Mouse (Mus musculus): ENCODE data around the gene Trnau1ap. TPM values are rescaled to one million over a fixed set of nuclear protein-coding genes. Genes with fewer than 3 reads are reported as not detected.

Gene Trnau1ap
- polyA plus RNA-seq (2012; rRNA removed): 12.3 and 22.9 TPM in 2 replicates

DNA sequence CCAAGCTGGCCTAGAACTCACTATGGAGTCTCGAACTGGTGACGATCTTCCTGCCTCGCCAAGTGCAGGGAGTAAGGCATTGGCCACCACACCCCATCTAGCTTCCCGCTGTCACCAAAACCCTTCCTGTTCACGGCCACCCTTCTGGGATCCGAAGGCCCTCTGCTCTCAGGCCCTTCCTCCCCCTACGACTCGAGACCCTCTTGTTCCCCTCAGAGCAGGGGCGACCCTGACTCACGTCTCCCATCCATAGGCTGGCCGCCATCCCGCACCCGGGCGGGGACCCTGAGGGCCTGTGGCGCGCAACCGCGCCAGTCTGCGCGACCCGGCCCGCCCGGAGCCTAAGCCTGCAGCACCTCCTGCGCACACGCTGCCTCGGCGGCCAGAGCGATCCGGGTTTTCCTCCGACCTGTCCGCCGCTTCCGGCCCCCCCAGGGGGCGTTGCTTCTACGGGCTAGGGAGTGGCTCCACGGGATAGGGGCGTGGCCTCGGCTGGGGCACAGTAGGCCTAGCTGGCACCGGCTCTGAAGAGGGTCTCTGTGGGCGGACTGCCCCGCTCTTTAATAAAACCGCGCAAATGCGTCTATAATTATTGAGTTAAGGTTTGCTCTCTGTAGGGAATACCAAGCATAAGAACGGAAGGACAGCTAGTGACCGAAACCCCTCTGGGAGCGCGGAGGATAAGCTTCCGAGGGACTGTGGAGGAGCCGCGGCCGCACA lies at the start of gene Trnau1ap:
Trnau1ap (minus strand) TSS at position 424 of the 720 bp plus-strand sequence.
- DNase-seq (ENCODE audit: low spot score): peak; percentile 81

DNA sequence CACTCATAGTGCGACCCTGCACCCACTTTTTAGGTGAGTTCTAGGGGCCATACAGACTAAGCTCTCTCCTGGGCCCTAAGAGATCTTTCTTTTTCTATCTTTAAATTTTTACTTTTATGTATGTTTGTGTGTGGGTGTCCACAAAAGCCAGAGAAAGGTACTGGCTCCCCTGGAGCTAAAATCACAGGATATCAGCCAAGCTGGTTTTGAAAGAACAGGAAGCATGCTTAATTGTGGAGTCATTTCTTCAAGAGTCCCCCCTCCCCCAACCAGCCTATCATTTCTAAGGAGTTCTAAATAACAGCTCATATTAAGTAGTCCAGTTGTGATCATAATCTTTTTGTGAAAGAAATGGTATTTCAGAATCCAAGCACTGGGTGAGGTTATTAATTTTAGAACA lies 44.5 kb upstream of the Trnau1ap start:
- no peak for DNase-seq (ENCODE audit: low spot score)

DNA sequence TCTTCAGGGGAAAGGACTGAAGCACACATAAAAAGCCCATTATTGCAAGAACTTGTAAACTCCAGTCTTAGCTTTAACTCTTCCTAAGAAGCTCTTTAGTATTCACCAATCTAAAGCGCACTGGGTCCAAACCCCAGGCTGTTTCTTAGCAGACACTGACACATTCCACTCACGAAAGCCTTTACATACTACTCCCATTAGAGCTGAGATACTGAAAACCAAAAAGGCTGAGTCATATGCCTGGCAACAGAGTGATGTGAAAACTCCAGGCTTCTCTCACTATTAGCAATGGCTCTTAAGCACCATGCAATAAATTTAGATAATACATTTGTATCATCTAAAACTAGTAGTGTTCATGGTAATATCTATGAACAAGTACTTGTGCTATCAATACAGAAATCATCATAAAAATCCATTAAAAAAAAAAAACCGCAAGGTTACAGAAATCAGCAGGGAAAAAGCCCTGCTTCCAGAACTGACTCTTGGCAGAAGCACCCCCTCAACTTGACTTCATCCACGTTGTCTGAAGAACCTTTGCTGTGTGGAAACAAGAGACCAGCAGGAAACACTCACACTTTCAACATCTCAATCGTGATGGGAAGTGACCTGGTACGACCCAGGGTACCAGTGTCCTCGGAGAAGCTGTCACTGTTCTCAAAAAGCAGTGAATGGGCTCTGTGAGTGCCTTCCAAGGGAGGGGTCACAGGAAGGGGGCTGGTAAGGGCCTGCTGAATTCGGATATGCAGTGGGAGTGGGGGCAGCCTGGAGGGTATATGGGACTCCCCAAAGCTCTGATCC lies 40.8 kb upstream of the Trnau1ap start:
- no peak for DNase-seq (ENCODE audit: low spot score)

DNA sequence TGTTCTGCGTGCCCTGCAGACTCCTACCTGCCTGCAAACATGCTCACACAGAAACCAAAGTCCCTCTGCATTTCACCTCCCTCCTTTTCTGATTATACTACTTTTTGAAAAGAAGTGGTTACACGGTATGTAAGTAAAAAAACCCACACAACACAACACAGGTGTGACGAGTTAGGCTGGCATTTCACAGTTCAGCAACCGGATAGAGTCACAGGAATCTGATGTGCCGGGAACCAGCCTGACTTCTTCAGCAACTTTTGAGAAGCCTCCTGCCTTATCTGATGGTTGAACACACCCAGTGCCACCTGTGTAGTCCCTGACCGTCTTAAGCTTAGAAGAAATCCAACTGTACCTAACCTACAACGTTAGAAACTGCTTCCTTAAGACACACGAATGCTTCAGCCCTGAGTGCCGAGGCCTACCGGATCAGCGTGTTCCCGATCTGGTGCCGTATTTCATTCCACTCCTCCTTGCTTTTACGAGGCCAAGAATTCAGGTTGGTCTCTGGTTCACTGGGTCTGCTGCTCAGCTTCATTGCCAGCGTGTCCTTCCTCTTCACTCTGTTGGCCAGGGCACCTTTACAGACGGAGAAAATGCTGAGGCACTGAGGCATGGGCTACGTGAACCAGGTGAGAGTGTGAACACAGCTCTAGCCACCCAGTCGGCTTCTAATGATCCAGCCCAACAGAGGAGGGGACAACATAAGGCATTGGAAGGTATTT lies 38.3 kb upstream of the Trnau1ap start:
- no peak for DNase-seq (ENCODE audit: low spot score)

DNA sequence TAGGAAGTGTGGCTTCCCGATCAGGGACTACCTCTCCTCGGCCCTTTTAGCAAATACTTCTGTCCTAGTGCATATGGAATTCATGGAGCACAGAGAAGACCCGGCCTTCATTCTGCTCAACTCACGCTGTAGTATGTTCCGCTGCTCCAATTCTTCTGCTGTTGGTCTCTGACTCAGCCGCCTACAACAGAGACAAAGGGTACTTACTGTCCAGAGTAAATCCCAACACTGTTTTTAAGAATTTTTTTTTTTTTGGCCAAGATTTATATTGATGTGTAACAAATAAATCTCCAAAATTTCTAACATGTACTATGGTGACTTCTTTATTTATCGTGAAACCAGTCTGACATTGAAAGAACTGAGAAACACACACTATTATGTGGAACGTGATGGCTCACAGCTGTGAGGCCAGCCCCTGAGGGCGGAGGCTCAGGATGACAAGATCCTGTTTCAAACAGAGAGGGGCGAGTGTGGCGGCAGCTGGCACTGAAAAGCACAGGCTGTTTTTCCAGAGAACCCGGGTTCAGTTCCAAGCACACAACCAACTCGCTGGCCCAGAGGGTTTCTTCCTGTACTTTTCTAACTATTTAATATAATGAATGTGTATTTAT lies 36.2 kb upstream of the Trnau1ap start:
- DNase-seq (ENCODE audit: low spot score): no peak

DNA sequence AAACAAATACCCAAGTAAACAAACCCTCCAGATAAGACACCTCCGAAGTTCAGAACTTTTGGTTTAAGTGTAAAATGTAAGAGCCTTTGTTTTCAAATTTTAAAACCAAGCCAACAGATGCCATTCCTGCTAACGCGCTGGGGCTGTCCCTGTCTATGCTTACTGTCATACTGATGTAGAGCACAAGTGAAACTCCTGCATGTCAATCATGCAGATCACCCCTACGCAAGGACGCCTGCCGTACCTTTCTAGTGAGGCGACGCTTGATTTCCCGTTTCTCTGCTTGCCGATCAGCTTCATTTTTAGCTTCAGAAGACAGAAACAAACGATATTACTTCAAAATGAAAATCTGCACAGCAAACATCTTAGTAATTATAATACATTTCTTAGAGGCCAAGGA lies 34.1 kb upstream of the Trnau1ap start:
- DNase-seq (ENCODE audit: low spot score): no peak

DNA sequence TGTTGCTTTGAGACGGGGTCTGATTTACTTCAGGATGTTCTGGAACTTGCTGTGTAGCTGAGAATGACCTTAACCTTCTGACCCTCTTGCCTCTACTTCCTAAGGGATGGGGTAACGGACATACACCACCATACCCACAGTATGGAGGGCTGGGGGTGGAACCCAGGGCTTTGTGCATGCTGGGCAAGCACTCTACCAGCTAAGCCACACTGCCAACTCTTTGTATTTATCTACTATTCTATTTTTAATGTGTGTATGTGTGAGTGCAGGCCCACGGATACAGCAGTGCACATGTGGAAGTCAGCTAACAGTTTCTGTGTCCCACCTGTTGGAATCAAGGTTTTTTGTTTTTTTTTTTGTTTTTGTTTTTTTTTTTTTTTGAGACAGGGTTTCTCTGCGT lies 30.2 kb upstream of the Trnau1ap start:
- no peak for DNase-seq (ENCODE audit: low spot score)

DNA sequence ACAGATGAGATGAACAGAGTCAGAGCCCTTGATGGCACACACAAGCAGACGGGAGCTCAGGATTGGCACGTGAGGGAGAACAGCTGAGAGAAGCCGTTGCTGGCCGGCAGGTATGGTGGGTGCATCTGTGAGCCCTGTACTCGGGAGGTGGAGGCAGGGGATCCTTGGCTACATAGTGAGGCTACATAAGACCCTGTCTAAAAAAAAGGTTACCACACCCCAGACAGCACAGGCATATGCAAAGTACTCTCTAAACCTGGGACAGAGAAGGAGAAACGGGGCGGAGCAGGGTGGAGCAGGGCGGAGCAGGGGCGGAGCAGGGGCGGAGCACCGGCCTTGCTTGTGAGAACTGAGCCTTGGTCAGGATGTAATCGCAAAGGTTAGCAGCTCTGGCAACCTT lies 26.8 kb upstream of the Trnau1ap start:
- DNase-seq (ENCODE audit: low spot score): no peak

DNA sequence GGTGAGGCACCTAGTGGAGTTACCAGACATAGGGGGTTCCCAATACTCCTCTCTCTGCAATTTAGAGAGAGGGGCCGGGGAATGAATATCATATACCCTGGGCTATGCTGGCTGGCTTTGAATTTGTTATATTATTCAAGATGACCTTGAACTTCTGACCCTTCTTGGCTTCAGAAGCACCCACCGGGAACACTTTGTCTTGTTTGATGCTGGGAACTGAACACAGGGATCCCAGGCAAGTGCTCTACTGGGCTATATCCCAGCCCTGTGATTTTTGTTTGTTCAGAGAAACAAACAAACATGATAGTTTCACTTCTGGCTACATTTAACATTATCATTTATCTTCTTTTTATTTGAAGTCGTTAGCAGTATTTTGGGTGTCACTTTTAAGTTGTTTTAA lies 26.1 kb upstream of the Trnau1ap start:
- DNase-seq (ENCODE audit: low spot score): no peak

DNA sequence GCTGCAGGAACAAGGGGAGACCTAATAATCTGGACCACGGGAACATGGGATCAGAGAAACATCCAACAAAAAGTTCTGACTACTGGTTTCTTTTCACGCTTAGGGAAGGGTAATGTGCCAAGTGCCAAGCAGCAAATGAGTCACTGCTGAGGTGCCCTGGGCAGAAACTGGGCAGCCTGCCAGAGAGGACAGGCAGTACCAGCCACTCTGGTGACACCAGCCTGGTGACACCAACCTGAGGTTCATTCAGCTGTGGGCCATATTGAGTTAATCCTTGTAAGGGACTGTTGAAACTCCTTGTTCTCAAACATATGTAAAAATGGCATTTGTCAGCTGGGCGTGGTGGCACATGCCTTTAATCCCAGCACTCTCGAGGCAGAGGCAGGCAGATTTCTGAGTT lies 25.2 kb upstream of the Trnau1ap start:
- peak; percentile 46 for DNase-seq (ENCODE audit: low spot score)

DNA sequence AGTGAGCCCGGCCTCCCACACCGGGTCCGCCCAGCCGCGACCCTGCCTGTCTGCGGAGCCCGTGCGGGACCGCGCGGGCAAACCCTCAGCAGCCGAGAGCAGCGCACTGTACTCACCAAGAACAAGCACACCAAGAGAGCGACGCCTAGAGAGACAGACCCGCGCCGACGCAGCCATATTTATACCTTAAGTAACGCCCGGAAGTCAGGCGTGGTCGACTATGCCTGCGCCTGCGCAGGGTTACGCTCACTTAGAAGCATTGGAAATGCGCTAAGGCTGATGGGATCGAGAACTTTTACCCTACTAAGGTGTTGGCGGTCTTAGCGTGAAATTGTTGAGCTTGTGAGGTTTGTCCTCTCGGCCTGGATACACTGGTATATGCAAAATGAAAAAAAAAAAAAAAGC lies 24.1 kb upstream of the Trnau1ap start, which contains the start of gene Rcc1:
Rcc1 (minus strand) TSS at position 125 of the 405 bp plus-strand sequence.
- DNase-seq (ENCODE audit: low spot score): peak; percentile 89

DNA sequence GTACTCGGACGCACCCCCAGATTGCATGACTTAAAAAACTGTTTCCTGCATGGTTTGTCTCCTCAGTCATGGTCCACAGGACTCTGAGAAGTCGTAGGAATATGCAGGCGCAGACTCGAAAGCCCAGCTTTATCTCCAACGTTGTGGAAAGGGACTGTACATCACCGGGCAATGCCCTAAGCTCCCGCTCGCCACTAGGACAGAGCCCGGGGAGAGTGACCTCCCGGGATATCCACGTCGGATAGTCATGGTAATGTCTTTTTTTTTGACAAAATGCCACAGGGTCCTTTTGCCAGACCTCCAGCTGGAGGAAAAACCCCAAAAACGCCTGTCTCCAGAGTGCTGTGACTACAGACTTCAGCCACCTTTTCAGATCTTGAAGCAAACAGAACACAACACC lies 23.4 kb upstream of the Trnau1ap start:
- DNase-seq (ENCODE audit: low spot score): no peak

DNA sequence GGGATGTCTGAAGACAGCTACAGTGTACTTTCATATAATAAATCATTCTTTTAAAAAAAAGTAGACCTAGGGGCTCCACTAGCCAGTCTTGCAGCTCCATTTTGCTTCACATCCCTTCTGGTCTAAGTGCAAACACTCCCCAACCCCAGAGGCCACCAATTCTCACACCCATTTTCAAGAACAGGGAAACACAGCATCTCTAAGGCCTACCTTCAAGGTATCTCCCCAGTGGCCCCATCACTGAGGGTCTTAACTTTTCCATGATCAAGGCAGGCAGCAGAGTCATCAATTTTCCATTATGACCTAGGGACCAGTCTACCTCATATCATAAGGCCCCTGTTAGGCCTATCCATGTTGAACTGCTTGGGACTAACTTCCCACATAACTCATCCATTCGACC lies 22.1 kb upstream of the Trnau1ap start:
- no peak for DNase-seq (ENCODE audit: low spot score)

DNA sequence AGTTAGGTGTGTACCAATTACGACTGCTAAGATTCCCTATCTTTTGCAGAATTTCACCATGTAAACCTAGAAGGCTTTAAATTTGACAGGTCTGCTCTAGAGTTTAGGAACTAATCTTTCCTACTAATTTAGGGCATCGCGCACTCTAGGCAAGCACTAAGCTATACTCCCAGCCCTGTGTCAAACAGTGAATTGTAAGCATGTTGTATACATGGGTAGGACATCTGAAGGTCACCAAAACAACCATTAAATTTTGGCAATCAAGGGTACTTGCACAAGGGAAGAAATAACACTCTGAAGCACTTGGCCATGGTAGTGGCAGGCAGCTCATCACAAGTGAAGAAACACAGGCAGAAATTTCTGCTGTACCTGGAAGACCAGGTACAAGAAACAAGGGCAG lies 21.5 kb upstream of the Trnau1ap start:
- no peak for DNase-seq (ENCODE audit: low spot score)

DNA sequence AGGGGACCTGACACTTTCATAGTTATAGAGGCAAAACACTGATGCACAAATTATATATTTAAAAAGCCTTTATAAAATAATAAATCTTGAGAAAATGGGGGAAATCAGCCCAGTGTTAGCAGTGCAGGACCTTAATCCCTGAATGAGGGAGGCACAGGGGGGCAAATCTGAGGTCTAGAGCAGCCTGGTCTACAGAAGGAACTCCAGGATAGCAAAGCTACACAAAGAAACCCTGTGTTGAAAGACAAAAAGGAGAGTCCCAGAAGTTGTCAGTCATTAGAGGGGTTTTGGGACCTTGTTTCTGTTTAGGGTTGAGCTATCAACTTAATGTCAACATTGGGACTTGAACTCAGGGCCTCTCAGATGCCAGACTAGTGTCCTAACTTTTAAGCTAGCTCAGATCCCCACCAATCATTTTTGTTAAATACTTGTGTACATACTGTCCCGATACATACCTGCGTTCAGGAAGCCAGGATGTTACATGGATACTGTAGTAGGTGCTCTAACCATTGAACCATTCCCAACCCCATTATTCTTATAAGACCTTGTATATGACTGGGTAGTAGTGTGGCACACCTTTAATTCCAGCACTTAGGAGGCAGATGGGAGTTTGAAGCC lies 20.9 kb upstream of the Trnau1ap start:
- no peak for DNase-seq (ENCODE audit: low spot score)

DNA sequence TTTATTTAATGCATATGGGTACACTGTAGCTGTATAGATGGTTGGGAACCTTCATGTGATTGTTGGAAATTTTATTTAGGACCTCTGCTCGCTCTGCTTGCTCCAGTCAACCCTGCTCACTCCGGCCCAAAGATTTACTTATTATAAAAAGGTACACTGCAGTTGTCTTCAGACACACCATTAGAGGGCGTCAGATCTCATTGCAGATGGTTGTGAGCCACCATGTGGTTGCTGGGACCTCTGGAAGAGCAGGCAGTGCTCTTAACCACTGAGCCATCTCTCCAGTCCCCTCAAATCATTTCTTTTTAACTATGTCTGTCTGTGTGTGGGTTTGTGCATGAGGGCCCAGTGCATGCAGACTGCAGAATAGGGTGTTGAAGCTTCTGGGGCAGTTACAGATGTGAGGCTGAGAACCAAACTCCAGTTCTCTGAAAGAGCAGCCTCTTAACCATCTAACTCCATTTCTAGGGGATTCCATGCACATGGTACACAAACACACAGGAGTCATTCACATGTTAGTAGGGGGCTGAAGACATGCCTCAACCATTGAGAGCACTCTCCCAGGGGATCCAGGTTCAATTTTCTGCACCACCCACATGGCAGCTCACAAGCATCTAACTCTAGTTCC lies 20.3 kb upstream of the Trnau1ap start:
- DNase-seq (ENCODE audit: low spot score): no peak

DNA sequence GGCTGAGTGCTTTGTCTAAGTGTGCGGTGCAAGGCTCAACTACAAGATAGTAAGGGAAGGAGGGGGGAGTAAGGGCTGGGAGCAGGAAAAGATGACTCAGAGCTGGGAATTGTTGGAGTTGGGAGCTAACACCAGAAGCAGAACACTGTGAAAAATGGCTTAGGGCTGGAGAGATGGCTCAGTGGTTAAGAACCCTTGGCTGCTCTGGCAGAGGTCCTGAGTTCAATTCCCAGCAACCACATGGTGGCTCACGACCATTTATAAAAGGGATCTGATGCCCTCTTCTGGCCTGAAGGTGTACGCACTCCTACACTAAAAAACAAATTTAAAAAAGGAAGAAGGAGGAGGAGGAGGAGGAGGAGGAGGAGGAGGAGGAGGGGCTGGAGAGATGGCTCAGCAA lies 17.3 kb upstream of the Trnau1ap start:
- DNase-seq (ENCODE audit: low spot score): no peak

DNA sequence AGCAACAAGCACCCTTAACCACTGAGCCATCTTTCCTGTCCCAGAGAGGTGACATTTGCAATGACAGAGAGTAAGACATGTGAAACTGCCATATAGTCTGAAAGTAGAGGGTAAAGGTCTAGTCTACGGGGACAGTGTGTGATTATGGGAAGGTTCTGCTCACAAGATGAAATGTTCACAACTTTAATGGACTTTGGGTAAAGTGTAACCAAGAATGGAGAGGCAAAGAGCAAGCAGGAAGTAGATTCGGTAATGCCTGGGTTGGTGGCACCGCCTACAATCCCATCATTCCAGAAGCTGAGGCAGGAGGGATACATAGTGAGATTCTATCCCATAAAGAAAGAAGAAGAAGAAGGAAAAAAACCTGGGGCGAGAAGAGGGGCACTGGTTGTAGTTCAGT lies 16.9 kb upstream of the Trnau1ap start:
- DNase-seq (ENCODE audit: low spot score): no peak

DNA sequence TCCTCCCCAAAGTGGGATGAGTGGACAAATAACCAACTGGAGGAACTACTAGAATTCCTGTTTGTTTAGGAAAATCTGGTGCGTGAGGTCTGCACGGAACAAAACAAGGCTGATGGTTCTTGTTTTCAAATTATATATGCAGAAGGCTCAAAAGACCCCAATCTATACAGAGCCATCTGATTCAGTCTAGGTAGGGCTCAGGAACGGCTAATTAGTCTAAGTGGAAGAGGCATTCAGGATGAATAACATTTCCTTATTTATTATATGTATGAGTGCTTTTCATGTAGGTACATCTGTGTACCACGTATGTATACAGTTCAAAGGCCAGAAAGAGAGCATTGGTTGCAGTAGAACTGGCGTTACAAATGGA lies 16.5 kb upstream of the Trnau1ap start:
- no peak for DNase-seq (ENCODE audit: low spot score)

DNA sequence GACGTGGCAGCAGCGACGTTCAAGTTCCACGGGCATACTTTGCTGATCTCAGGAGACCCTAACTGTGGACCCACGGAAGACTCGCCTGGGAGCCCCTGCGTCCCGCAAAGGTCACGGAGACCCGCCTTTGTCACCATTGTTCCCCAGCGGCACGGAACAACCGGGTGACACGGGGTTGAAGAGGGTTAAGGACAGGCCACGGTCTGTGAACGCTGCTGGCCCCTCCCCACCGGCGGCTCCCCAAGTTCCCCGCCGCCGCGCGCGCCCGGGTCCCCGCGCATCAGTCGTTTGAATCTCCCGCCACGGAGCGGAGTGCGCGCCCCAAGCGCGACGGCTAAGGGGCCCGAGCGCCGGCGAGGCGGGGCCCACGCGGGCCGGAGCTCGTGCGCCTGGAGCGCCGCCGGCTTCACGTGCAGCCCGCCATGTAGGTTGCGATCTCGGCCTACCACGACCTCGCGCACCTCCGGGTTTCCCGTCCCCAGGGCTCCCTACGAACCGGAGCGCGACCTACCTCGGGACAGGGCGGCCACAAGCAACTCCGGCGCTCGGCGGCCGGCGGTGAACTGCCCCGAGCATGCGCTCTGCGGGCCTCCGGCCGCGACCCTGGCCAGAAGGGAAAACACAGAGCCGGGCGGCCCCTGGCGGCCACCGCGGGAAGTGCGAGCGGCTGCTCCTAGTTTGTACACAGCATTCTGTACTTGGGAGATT lies 16.0 kb upstream of the Trnau1ap start:
- peak; percentile 95 for DNase-seq (ENCODE audit: low spot score)

Data from urinary bladder, adult 2 months (tissue).